Mouse (Mus musculus) brown adipose tissue, adult 24 weeks (tissue): ENCODE data around the gene March10. TPM values are rescaled to one million over a fixed set of nuclear protein-coding genes. Genes with fewer than 3 reads are reported as not detected.

Experiments
- H3K27ac ChIP-seq: fragments of 200-500 bp; replicated peaks from 2 replicates; pipeline ENCODE4 v1.5.1; 2012; ENCODE audit warnings: low read depth, mild to moderate bottlenecking, low read length
- H3K4me1 ChIP-seq: fragments of 200-500 bp; 2 replicates; pipeline ENCODE4 v1.6.1; 2012; ENCODE audit warnings: low read length, mixed read lengths; ENCODE audit not compliant: control insufficient read depth, insufficient read depth, insufficient read length
- H3K4me3 ChIP-seq: fragments of 200-500 bp; 2 replicates; pipeline ENCODE4 v1.5.1; 2012; ENCODE audit warnings: low read depth, mild to moderate bottlenecking, low read length, moderate library complexity; ENCODE audit not compliant: insufficient read depth
- polyA plus RNA-seq: library from polyadenylated mRNA; stranded (reverse); fragments of >200 nt; gene quantifications from 2 replicates; pipeline ENCODE4 v1.2.4, GENCODE M21; 2012; ENCODE audit not compliant: missing spikeins, insufficient read depth, insufficient read length

March10 gene
- polyA plus RNA-seq, 1 experiment, result not detected

DNA sequence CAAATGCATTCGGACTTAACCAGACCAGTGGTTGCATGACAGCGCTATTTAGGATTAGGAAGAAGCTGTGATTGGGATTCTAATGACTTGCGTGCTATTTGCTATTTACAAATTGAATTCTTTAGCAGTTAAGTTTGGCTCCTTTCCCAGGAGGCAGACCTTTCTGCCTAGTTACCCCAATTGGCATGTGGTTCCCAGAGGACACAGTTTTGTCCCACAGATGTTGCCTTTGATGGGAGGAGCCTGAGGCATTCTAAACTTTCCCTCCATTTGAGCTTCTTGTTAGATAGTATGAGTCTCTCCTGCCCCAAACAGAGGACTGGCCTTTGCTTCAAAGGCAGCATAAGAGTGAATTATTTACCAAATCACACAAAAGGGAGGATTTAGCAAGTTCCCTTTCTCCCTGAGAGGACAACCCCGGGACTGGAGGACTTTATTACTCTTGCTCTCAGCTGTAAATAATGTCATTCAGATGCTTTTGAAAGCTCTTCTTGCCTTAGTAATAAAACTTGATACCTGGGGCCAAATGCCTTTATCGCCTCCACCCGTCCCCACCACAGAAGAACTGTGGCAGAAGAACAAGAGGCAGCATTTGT is 48.6 kb downstream of the March10 start:
- Histone ChIP-seq H3K4me3 (no peak overlapping the region), H3K27ac (no peak overlapping the region), H3K4me1 (peaks cover 2% of the 10 kb centered on the region; the same call in 1 of the 2 replicates)

DNA sequence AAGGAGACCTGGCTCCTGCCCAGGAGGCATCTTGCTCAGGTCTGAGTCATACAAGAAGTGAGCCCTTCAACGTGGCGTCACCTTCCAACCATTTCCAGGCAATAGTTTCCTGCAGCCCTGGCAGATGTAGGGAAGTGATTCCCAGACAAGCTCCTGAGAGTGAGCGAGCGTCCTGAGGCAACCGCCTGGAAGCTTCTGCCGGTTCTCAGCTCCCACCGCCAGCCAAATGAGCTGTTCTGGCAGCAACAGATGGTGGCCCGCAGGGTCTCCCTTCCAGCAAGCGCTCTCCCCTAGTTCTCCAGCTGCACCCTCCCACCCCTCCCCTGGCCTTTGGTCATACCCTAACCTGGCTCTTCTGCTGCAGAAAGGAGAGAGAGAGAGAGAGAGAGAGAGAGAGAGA is 54.2 kb downstream of the March10 start:
- Histone ChIP-seq H3K27ac (no peak overlapping the region), H3K4me1 (peaks cover 2% of the 10 kb centered on the region; the same call in 1 of the 2 replicates), H3K4me3 (no peak overlapping the region)

DNA sequence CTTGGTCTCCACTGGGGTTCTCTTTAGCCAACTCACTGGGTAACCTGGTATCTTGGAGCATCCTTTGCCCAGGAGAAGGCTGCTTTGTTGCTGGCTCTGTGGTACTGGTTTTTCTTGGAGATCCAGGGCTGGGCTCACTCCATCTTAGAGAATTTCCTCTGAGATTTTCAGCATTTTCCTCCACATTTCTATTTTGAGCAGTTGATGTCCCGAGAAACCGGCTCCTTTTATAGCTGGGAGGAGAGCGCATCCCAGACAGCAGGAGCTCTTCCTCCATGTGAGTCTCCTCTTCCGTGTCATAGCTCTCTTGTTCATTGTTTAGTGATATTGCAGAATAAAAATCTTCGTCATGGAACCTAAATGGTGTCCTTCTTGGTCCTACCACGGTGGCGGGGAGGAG is 66.2 kb downstream of the March10 start:
- Histone ChIP-seq H3K4me1 (no peaks in the 10 kb centered on the region), H3K4me3 (no peak overlapping the region), H3K27ac (no peak overlapping the region)

DNA sequence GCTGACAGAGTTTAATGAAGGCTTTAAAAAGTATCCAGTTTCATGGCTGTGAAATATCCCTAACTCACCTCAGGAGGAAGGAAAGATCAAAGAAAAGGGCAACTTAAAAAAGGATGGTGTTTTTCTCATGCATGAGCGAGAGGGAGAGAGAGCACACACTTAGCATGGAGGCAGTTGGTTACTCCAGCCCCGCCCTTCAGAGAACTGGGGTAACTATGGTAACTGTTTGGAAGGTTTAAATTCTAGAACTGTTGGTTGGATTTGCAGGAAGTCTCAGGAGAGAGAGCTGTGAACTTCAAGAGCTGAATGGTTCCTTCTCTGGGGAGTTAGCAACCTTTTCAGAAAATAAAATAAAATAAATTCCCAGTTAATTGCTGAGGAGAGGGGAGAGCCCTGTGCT is 67.9 kb downstream of the March10 start:
- no peak overlapping the region for H3K27ac ChIP-seq
- no peaks in the 10 kb centered on the region for H3K4me1 ChIP-seq
- no peak overlapping the region for H3K4me3 ChIP-seq

DNA sequence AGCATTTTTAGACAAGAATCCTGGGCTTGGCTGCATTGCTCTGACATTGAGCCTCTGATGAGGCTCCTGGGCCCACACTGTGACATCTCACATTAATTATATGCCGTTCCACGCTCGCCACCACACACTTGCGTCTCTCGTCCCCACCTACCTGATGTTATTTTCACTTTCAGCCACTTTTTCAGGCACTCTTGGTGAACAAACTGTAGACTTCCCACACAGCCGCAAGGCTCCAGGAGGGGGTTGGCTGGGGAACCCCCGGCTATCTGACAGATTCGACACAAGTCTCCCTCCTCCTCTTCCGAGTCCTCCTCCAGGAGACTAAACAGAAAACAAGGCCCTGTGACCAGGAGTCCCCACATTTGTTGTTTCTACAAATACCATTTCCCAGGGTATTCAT is 71.3 kb downstream of the March10 start:
- Histone ChIP-seq H3K27ac (no peak overlapping the region), H3K4me1 (no peaks in the 10 kb centered on the region), H3K4me3 (no peak overlapping the region)

DNA sequence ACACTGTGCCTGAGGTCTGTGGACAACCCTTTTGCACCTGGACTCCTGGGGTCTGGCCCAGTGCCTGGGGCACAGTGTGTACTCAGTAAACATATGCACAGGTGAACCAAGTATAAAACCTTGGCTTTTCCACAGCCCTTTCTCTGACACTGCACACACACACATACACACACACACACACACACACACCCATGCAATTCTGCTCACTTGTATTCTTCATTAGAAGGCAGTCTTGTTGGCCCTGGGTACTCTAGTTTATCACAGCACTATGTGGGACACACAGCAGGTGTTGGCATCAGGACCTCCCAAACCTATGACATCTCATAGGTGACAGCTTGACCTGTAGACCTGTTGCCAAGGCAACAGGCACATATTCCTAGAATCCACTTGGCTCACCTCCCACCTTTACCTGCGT is 80.7 kb downstream of the March10 start:
- Histone ChIP-seq H3K4me3 (no peak overlapping the region), H3K4me1 (peaks cover 12% of the 10 kb centered on the region; the same call in 1 of the 2 replicates), H3K27ac (no peak overlapping the region)

DNA sequence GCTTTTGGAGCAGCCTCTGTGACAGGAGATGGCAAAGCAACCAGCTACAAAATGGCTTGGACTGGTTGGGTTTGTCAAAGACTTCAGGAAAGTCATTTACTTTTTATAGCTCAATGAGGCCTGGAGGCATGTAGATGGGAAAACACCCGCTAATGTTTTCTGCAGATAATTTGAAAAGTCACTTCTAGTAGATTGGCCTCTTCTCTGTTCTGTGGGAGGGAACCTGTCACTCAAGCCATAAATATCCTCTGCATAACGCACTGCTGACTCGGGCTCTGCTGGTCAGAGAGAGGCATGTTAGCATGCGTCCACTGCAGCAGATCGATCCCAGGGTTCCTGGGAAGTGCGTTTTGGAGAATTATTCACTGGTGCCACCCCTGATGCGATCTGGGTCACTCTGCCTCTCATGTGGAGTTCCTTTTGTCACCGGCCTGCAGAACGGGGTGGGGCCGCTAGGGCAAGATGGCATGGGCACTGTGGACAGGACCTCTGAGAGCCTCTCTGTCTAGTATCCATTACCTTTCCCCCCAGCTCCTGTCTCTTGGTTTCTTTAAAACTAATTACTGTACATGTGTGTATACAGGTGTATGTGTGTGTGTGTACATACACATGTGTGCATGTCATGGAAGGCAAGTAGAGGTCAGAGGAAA is 81.9 kb downstream of the March10 start:
- Histone ChIP-seq H3K4me1 (peaks cover 18% of the 10 kb centered on the region; the same call in 1 of the 2 replicates), H3K4me3 (no peak overlapping the region), H3K27ac (no peak overlapping the region)

DNA sequence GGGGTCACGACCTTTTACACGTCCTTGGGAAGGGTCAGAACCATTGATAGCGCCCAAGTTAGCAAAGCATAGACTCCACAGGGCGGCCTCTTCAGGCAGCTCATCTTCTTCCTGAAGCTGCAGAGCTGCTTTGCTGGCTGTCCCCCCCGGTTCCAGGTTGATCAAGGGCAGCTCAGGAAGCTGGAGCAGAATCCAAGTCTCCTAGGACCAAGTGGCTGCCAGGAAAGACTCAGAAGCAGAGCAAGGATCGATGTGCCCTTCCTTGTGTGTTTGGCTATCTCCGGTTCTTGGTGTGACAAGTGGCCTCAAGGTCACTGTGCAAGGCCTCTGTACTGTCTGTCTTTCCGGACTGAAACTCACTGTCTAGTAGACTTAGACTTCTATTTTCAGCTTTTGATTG is 82.7 kb downstream of the March10 start:
- H3K4me1 ChIP-seq, result peaks cover 18% of the 10 kb centered on the region; the same call in 1 of the 2 replicates
- no peak overlapping the region for H3K4me3 ChIP-seq
- no peak overlapping the region for H3K27ac ChIP-seq

DNA sequence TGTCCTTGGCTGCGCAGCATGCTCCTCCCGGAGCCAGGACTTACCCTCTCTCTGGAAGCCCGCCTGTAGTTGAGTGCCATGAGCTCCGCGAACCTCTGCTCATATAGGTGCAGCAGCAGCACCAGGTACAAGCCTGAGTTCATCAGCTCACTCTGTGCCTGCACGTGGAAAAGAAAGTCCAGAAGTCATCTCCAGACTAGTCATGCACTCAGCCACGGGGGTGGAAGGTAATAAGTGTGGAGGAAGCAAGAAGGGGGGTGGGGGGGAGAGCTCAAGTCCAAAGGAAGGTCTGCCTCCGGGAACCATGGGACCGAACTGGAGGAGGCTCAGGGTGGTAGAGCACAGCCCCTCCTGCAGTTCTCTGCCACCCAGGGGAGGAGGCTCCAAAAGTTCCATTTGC is 84.7 kb downstream of the March10 start:
- Histone ChIP-seq H3K27ac (no peak overlapping the region), H3K4me1 (peaks cover 26% of the 10 kb centered on the region; the same call in 1 of the 2 replicates)

DNA sequence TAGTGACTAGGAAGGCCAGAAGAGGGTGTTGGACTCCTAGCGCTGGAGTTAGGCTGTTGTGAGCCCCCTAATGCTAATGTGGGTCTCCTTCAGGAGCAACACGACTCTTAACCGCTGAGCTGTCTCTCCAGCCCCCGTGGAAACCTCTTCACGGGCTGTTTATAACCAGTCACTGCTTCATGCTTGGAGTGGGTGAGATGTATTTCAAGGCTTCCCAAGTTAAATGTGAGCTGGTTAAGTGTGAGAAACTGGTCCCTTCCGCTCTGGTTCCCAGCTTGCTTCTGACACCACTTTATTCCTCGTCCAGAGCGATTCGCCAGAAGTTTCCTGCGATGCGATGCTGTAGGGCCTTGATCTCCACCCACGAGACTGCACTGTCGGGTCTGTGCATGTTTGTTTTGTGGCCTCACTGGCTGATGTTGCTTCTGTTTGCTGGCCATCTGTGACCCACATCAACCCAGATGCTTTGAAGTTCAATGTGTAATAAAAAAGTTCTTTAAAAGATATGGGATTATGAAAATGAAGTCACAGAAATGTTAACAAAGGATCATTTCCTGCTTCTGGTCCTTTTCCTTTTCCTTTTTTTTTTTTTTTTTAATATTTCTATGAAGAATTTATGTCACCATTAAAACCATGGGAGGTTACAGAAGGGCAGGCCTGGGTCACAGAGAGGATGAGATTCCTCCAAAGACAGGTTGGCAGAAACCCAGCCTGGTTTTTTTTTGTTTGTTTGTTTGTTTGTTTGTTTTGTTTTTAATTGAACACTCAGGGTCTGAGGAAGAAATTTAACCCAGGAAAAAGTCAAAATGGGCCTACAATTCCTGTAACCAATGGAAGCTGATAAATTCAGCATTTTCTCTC is 86.8 kb downstream of the March10 start:
- peaks cover 39% of the 10 kb centered on the region for H3K4me1 ChIP-seq
- peak overlapping the region; percentile 78 for H3K27ac ChIP-seq
- H3K4me3 ChIP-seq, result no peak overlapping the region

More for the DNA sequence above, 84.7 kb downstream of the March10 start:
- H3K4me3 ChIP-seq, result no peak overlapping the region

DNA sequence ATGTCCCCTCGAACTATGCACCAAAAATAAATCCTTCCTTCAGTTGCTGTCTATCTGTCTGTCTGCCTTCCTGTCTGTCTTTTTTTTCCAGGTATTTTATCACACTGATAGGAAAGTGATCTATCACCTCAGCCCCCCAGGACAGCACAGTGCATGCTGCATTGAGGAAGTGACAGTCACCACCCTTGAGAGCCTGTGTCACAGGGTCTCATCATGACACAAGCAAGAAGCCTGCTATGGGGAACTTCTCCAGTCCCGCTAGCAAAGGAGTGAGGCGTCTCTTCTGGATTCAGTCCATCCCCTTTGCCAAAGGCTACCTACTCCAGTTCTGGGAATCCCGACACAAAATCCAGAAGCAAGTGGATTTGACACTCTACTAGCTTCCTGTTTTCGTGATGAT is 87.7 kb downstream of the March10 start:
- H3K4me1 ChIP-seq, result peaks cover 33% of the 10 kb centered on the region
- H3K27ac ChIP-seq, result no peak overlapping the region
- H3K4me3 ChIP-seq, result no peak overlapping the region

DNA sequence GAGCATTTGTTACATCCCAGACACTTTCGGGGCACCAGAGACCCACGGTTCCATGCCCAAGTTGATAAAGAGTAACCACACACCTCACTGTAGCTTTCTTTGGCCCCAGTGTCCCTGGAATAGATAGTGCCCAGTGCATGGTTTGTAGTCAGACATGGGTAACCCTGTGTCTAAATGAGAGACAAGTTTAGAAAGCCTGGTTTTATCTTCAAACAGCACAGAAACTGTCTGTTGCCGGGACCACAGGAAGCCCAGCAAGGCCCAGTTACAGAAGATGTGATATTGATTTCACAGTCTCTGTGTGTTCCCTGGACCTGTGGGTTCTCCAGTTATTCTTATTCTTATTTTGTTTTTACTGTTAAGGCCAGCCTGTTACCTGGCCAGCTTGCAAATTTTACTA is 89.4 kb downstream of the March10 start:
- no peak overlapping the region for H3K27ac ChIP-seq
- H3K4me3 ChIP-seq, result no peak overlapping the region
- H3K4me1 ChIP-seq, result peaks cover 27% of the 10 kb centered on the region

DNA sequence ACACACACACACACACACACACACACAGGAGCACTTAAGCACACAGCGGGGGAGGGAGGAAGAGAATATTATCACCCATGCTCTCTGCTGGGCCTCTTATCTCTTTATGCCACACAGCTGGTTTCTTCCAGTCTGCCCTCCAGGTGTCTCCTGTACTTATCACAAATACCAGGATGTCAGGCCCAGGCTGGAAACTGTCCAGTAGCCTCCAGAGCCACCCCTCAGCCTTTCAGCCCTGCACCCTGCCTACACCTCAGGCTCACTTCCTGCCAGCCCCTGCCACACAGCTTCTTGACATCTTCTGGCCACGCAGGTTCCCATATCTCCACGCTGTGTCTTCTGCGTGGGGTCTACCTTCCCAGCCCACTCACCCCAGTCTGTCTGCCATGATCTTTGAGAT is 90.5 kb downstream of the March10 start:
- no peak overlapping the region for H3K4me3 ChIP-seq
- H3K4me1 ChIP-seq, result peaks cover 27% of the 10 kb centered on the region
- no peak overlapping the region for H3K27ac ChIP-seq

DNA sequence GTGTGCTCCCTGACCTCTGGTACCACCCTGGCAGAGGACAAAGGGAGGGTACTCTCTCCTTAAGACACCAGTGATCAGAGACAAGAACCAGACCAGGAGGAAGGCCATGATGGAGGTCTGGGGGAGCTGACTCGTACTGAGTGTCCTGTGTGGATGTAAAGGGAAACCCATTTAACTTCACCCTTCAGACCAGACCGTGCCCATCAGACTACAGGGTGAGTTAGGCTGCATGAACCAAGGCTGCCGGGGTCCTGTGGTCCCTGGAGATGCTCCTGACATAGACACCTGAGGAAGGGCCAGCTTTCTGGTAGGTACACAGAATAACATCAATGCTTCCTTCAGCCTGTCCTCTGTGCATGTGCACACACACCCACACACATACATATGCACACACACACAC is 90.9 kb downstream of the March10 start:
- H3K4me1 ChIP-seq, result peaks cover 24% of the 10 kb centered on the region
- peak overlapping the region; percentile 75 for H3K27ac ChIP-seq
- no peak overlapping the region for H3K4me3 ChIP-seq

DNA sequence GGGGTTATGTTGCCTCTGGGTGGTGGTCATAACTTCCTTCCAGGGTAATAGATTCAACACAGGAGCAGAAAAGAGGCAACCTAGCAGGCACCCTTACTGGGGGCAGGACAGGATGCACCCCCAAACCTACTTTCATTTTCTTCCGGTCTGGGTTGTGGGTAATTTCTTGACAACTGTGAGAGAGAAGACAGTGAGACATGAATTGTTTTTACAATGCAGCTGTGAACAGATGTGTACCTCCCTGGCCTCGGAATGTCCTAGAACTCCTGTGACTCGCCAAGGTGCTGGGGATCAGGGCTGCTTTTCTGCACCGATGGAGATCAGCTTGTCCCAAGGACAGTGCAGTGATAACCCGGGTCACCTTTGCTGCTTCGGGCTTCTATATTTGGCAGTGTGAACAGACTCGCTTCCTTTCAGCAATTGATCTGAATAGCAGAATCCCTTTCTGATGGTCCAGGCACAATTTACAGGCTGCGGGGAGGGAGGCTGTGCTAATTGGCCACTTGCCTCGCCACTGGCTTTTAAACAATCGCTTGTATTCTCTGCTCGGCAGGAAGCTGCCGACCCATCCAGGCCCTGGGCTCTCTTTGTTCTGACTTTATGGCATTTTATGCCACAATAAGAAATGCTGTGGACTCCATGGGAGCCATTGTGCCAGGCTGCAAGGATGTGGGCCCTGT is 92.0 kb downstream of the March10 start:
- Histone ChIP-seq H3K27ac (peak overlapping the region; percentile 93), H3K4me3 (peak overlapping the region; percentile 86), H3K4me1 (peaks cover 21% of the 10 kb centered on the region)
